18 mouse cellular contexts compared by ENCODE assay signal in the genomic region with DNA sequence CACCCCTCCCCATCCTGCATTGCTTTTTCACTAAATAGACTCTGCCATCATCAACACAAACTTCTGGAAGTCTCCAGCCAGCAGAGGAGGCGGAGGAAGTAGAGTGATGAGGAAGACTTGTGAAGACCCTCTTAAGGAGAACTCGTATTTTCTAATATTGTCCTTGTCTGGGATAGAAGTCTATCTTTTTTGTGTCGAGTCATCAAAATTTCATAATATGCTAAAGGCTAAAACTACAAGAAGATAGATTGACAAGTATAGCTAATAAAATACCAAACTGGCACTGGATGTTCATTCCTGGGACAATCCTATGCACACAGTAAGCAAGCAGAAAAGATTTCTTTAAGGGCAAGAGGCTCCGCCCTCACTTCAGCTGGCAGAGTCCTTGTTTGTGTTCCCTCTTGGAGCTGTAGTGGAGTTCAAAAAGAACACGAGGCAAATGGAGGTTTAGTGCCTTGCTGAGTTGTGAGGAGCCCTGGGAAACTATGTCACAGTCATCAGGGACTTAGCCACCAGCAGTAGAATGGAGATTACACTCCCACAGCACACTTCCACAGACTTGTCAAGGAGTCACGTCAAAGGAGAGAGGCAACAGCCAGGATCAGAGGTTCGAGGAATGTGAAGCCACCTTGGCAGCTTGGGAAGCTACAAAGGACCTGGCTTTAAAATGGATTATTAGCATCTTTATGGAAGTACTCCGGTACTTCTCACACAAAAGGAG.
DNase-seq lines count a peak whose midpoint lies in the region; ATAC-seq and TF ChIP-seq lines count a peak whose summit lies in the region.
"Had no signal": no experiment of that assay in that cellular context is flagged by ENCODE, and none has a peak within 500 bp of the region (broad histone marks: within the 10 kb centered on the region; RNA-seq: fewer than 3 reads in every experiment).

No protein-coding gene starts in this region.

- H3K4me1 ChIP-seq in ES-Bruce4 (ENCODE audit: control insufficient read depth, insufficient read depth, low read length), result no peaks in the 10 kb centered on the region
- H3K4me1 ChIP-seq in ES-E14 (ENCODE audit: control insufficient read depth in 2 of 2, insufficient read depth in 2 of 2, low read length in 2 of 2, poor library complexity in 1 of 2), result no peaks in the 10 kb centered on the region
- H3K4me1 ChIP-seq in embryonic facial prominence, embryonic 10.5 days, result peaks cover 22% of the 10 kb centered on the region

- ATAC-seq in frontal cortex, adult (ENCODE audit: low TSS enrichment), result no peak
- ATAC-seq: activated CD4-positive, CD25-positive, alpha-beta regulatory T cell, adult 4 months; forebrain, postnatal 0 days; liver, postnatal 0 days had no signal

- TF ChIP-seq POLR2A in ES-Bruce4 (IDR thresholded peaks at IDR 0.05; ENCODE audit: insufficient read depth, low read length), result no peak

- H3K27me3 ChIP-seq in ES-Bruce4 (ENCODE audit: control insufficient read depth, insufficient read depth, low read length, poor library complexity, severe bottlenecking), result no peaks in the 10 kb centered on the region
- H3K27me3 ChIP-seq in embryonic facial prominence, embryonic 10.5 days (replicated peaks; ENCODE audit: low read depth, poor library complexity, severe bottlenecking), result no peaks in the 10 kb centered on the region
- H3K27me3 ChIP-seq: neural tube, embryonic 13.5 days had no signal

- no peaks in the 10 kb centered on the region for H3K36me3 ChIP-seq in ES-Bruce4 (ENCODE audit: control insufficient read depth, insufficient read depth, low read length, poor library complexity, severe bottlenecking)
- no peaks in the 10 kb centered on the region for H3K36me3 ChIP-seq in ES-E14 (ENCODE audit: control insufficient read depth, insufficient read depth, low read length, poor library complexity, severe bottlenecking)
- no peaks in the 10 kb centered on the region for H3K36me3 ChIP-seq in embryonic facial prominence, embryonic 10.5 days (replicated peaks)
- H3K36me3 ChIP-seq: heart, embryonic 10.5 days; limb, embryonic 10.5 days; neural tube, embryonic 13.5 days had no signal

- 73% methylated on average over 8 of the region's 8 CpGs for WGBS in embryonic facial prominence, embryonic 10.5 days

- H3K4me3 ChIP-seq in ES-Bruce4 (ENCODE audit: low read depth, low read length), result no peak overlapping the region
- no peak overlapping the region for H3K4me3 ChIP-seq in ES-E14 (ENCODE audit: insufficient read depth in 1 of 2, low read depth in 1 of 2, low read length in 2 of 2, poor library complexity in 1 of 2, severe bottlenecking in 1 of 2)
- no peak overlapping the region for H3K4me3 ChIP-seq in embryonic facial prominence, embryonic 10.5 days
- H3K4me3 ChIP-seq: gastrocnemius, adult 2 months; heart, embryonic 10.5 days; limb, embryonic 10.5 days; neural tube, embryonic 13.5 days had no signal

- no peak for TF ChIP-seq CTCF in ES-Bruce4 (IDR thresholded peaks at IDR 0.05; ENCODE audit: low read depth, low read length)

- no peak for DNase-seq in ES-E14 (ENCODE audit: low read depth, low spot score)
- peak; percentile 75 to 83 for DNase-seq in lung, adult 18-20 months
- peak; percentile 50 for DNase-seq in lung, postnatal 14 days
- no peak for DNase-seq in embryonic facial prominence, embryonic 10.5 days (ENCODE audit: low spot score)
- no peak for DNase-seq in natural killer cell, adult 2 months (ENCODE audit: low spot score in 2 of 2)
- DNase-seq: cerebellum, adult 9-10 months; forebrain, postnatal 0 days; gastrocnemius, adult 2 months; kidney, postnatal 14 days; liver, postnatal 0 days; right cerebral cortex, adult 18-20 months; thymus, postnatal 36 days had no signal

- peaks cover 15% of the 10 kb centered on the region; the same call in 1 of the 2 replicates for H3K9me3 ChIP-seq in ES-Bruce4 (replicated peaks; ENCODE audit: control insufficient read depth, insufficient read depth, low read length, poor library complexity, severe bottlenecking)
- no peaks in the 10 kb centered on the region for H3K9me3 ChIP-seq in ES-E14 (ENCODE audit: control insufficient read depth, insufficient read depth, low read depth, low read length)
- no peaks in the 10 kb centered on the region for H3K9me3 ChIP-seq in embryonic facial prominence, embryonic 10.5 days
- H3K9me3 ChIP-seq: heart, embryonic 10.5 days; limb, embryonic 10.5 days; neural tube, embryonic 13.5 days had no signal

- H3K9ac ChIP-seq in ES-Bruce4 (ENCODE audit: low read depth, poor library complexity, severe bottlenecking) (no peak overlapping the region), ES-E14 (ENCODE audit: insufficient read depth, low read depth, low read length, poor library complexity, severe bottlenecking) (no peak overlapping the region)
- H3K9ac ChIP-seq: forebrain, postnatal 0 days; liver, postnatal 0 days; neural tube, embryonic 13.5 days had no signal

- in situ Hi-C loops in ES-E14 (cut with MboI; ENCODE audit: low sequenced_read_pairs in 2 of 2, unreplicated experiment in 2 of 2), result no loop called here

- TF ChIP-seq EP300 in ES-Bruce4 (IDR thresholded peaks at IDR 0.05; ENCODE audit: insufficient read depth, low read depth, low read length), result 0 out of 2 replicates have a peak, but pooled peaks have one; percentile 47

- H3K27ac ChIP-seq in ES-Bruce4 (ENCODE audit: insufficient read depth, low read length) (peak overlapping the region; percentile 89), ES-E14 (ENCODE audit: insufficient read depth, low read depth, low read length, poor library complexity, severe bottlenecking) (no peak overlapping the region)
- no peak overlapping the region for H3K27ac ChIP-seq in embryonic facial prominence, embryonic 10.5 days (replicated peaks)
- H3K27ac ChIP-seq: gastrocnemius, adult 2 months; heart, embryonic 10.5 days; limb, embryonic 10.5 days; neural tube, embryonic 13.5 days had no signal

TF ChIP-seq in ES-E14, 5 proteins besides CTCF, POLR2A, EP300 and RAD21:
- no peak for TF ChIP-seq ZNF384 (IDR thresholded peaks at IDR 0.05; ENCODE audit: low read depth, low read length)
- peak; percentile 69; the same call in 1 of the 2 replicates for TF ChIP-seq MAFK (IDR thresholded peaks at IDR 0.05; ENCODE audit: insufficient read depth, low read depth, low read length)
TF ChIP-seq in ES-E14: peak in this region for 1.

Comparison
In these comparisons a context has a peak if more than half of its experiments do, and no peak if none do; other contexts are left out.
1. DNase-seq: peak in lung, adult 18-20 months (2 of 2) and lung, postnatal 14 days (single experiment); none in ES-E14 (single experiment), embryonic facial prominence, embryonic 10.5 days (single experiment) and natural killer cell, adult 2 months (0 of 2).